Mouse (Mus musculus): ENCODE results near the gene Gfod2. TPM values are rescaled to one million over a fixed set of nuclear protein-coding genes. Genes with fewer than 3 reads are reported as not detected.

The Gfod2 gene
- polyA plus RNA-seq, 1 experiment from 2014 or later: 15.1 TPM

DNA sequence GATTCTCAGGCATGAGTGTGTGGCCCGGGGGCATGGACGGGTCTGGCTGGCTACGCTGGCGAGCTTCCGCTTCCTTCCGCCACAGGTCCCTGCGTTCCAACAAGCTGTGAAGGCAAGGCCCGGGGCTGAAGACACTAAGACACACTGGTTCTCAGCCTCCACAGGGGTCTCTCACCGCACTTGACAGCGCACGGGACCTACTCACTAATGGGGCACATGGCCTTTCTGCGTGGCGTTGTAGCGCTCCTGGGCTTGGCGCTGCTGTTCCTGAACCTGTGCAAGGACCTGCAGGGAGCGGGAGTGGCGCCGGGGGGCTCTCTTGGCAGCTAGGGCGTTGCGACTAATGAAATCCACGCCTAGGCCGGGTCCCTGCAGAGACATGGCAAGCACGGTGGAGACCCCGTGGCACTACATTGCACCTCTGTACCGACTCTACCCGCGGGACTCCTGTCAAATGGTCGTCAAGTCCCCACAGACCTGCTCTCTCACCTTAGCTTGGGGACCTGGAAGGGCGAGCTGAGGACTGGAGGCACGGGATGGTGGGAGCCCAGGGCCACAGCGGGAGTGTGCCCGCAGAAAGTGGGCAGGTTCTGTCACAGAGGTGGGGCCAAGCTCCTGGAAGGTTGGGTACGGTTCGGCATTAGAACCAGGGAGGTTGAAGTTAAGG is 54.2 kb downstream of the Gfod2 start:
- Histone ChIP-seq H3K4me3 (ENCODE audit: low read depth, low read length) (no peak overlapping the region), H3K9me3 (ENCODE audit: control insufficient read depth, low read length) (no peaks in the 10 kb centered on the region), H3K9ac (ENCODE audit: low read depth, low read length) (no peak overlapping the region; the same call in 1 of the 2 replicates), H3K27ac (replicated peaks; ENCODE audit: low read depth, low read length) (no peak overlapping the region), H3K4me2 (ENCODE audit: low read depth, low read length) (no peak overlapping the region), H3K36me3 (ENCODE audit: control insufficient read depth, insufficient read depth, low read length) (peaks cover 19% of the 10 kb centered on the region), H3K4me1 (ENCODE audit: control insufficient read depth, insufficient read depth, low read length) (peaks cover 21% of the 10 kb centered on the region), H3K27me3 (replicated peaks; ENCODE audit: control insufficient read depth, insufficient read depth, low read length) (no peaks in the 10 kb centered on the region)
- ATAC-seq (ENCODE audit: low read depth) (no peak), DNase-seq (ENCODE audit: low spot score) (no peak)
- 90% methylated on average over 29 of the region's 34 CpGs for WGBS

DNA sequence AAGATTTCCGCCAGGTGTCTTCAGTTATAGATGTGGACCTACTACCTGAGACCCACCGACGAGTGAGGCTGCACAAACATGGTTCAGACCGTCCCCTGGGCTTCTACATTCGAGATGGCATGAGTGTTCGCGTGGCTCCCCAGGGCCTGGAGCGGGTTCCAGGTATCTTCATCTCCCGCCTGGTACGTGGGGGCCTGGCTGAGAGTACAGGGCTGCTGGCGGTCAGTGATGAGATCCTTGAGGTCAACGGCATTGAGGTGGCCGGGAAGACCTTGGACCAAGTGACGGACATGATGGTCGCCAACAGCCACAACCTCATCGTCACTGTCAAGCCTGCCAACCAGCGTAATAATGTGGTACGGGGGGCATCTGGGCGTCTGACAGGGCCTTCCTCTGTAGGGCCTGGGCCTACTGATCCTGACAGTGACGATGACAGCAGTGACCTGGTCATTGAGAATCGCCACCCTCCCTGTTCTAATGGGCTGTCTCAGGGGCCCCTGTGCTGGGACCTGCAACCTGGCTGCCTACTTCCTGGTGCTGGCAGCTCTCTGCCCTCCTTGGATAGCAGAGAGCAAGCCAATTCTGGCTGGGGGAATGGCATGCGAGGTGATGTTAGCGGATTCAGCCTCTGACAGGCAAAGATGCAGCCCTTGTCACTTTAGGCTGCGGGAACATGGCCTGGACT is 55.6 kb downstream of the Gfod2 start:
- ATAC-seq (ENCODE audit: low read depth) (no peak), DNase-seq (ENCODE audit: low spot score) (no peak)
- Histone ChIP-seq H3K27ac (replicated peaks; ENCODE audit: low read depth, low read length) (no peak overlapping the region), H3K27me3 (replicated peaks; ENCODE audit: control insufficient read depth, insufficient read depth, low read length) (no peaks in the 10 kb centered on the region), H3K9me3 (ENCODE audit: control insufficient read depth, low read length) (no peaks in the 10 kb centered on the region), H3K4me2 (ENCODE audit: low read depth, low read length) (no peak overlapping the region), H3K9ac (ENCODE audit: low read depth, low read length) (no peak overlapping the region), H3K4me1 (ENCODE audit: control insufficient read depth, insufficient read depth, low read length) (peaks cover 18% of the 10 kb centered on the region), H3K36me3 (ENCODE audit: control insufficient read depth, insufficient read depth, low read length) (peaks cover 29% of the 10 kb centered on the region), H3K4me3 (ENCODE audit: low read depth, low read length) (no peak overlapping the region)
- WGBS: 95% methylated on average over 23 of the region's 24 CpGs

DNA sequence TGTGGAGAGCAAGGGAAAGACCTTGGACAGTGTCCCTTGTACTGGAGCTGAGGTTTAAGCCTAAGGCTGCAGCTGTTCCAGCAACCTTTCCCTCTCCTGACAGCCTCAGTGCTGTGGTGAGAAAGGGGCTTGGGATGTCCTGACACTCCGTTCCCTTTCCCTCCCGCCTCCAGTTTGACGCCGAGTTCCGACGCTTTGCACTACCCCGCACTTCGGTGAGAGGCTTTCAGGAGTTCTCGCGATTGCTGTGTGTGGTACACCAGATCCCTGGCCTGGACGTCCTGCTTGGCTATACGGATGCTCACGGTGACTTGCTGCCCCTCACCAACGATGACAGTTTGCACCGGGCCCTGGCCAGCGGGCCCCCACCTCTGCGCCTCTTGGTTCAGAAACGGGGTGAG is 56.5 kb downstream of the Gfod2 start:
- 43% methylated on average over 18 of the region's 18 CpGs for WGBS
- ATAC-seq (ENCODE audit: low read depth): peak; percentile 4; the same call in 1 of the 2 replicates

DNA sequence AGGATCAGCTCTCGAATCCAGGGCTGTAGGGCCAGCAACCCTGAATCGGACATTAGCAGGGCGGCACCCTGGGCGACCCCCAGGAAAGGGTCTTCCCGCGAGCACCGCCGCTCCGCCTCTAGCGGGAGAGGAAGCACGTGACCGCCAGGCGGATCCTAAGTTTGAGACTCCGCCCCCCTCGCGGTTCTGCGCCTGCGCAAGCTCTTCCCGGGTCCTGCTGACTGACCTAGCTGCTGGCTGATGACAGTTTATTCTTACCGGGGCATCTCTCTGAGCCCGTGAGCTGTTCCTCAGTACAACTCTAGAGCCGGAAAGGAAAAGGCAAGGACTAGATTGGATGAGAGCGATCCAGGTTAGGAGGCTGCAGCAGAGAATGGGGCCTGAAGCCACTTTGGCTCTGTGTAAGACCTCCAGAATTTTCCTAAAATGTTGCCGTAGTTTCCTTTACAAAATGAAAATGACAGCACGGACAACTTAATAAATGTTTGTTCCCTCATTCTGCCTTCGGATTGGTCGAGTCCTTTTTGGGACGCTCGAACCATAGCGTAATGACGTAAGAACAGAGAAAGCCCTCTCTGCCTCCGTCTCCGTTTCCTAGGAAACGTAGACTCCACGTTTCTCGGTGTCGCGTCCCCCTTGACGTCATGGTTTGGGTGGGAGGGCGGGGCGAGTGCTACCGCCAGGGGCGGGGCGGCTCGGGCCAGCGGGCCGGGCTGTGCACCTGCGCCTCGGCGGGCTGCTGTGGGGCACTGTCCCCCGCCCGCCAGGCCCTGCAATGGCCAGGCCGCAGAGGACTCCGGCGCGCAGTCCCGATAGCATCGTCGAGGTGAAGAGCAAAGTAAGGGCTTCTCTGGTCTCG is 57.3 kb downstream of the Gfod2 start, which contains the start of the genes Acd and Pard6a:
Acd (minus strand) TSS at position 137 of the 859 bp plus-strand sequence.
Pard6a (plus strand) TSS at position 183 of the 859 bp plus-strand sequence.
- Histone ChIP-seq H3K36me3 (ENCODE audit: control insufficient read depth, insufficient read depth, low read length) (peaks cover 41% of the 10 kb centered on the region), H3K27me3 (replicated peaks; ENCODE audit: control insufficient read depth, insufficient read depth, low read length) (no peaks in the 10 kb centered on the region), H3K9me3 (ENCODE audit: control insufficient read depth, low read length) (no peaks in the 10 kb centered on the region), H3K4me3 (ENCODE audit: low read depth, low read length) (peak within 1 kb of the TSS; percentile 74), H3K9ac (ENCODE audit: low read depth, low read length) (peak within 1 kb of the TSS; percentile 67), H3K27ac (replicated peaks; ENCODE audit: low read depth, low read length) (peak within 1 kb of the TSS; percentile 93), H3K4me1 (ENCODE audit: control insufficient read depth, insufficient read depth, low read length) (peaks cover 6% of the 10 kb centered on the region; the same call in 1 of the 2 replicates), H3K4me2 (ENCODE audit: low read depth, low read length) (peak within 1 kb of the TSS; percentile 67)
- ATAC-seq (ENCODE audit: low read depth) (peak; percentile 82), DNase-seq (ENCODE audit: low spot score) (peak; percentile 96)
- WGBS: 0% methylated on average over 53 of the region's 60 CpGs

More for the DNA sequence above, 56.5 kb downstream of the Gfod2 start:
- no peaks in the 10 kb centered on the region for H3K27me3 ChIP-seq (replicated peaks; ENCODE audit: control insufficient read depth, insufficient read depth, low read length)
- peaks cover 36% of the 10 kb centered on the region for H3K36me3 ChIP-seq (ENCODE audit: control insufficient read depth, insufficient read depth, low read length)
- H3K27ac ChIP-seq (replicated peaks; ENCODE audit: low read depth, low read length): peak overlapping the region; percentile 93
- no peak for DNase-seq (ENCODE audit: low spot score)
- H3K9me3 ChIP-seq (ENCODE audit: control insufficient read depth, low read length): no peaks in the 10 kb centered on the region
- peak overlapping the region; percentile 74 for H3K4me3 ChIP-seq (ENCODE audit: low read depth, low read length)
- H3K9ac ChIP-seq (ENCODE audit: low read depth, low read length): peak overlapping the region; percentile 67
- H3K4me1 ChIP-seq (ENCODE audit: control insufficient read depth, insufficient read depth, low read length): peaks cover 11% of the 10 kb centered on the region
- peak overlapping the region; percentile 67 for H3K4me2 ChIP-seq (ENCODE audit: low read depth, low read length)

DNA sequence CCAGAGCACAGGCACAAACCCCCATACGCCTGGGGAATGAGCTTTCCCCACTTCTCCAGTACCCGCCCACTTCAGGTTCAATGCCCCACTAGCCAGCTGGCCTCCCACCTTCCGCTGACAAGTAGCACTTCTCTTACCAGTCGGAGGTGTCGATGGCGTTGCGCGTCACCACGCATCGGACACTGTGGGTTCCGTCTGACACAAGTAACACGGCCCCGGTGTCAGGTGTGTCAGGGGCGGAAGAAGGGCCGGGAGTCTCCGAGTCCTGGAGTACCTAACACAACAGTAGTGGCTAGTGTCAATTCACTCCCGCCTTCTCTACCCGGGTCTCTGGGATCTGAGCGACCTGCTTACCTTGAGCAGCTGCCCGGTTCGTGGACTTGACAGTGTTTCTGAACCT is 57.9 kb downstream of the Gfod2 start:
- Histone ChIP-seq H3K4me3 (ENCODE audit: low read depth, low read length) (peak overlapping the region; percentile 74), H3K4me1 (ENCODE audit: control insufficient read depth, insufficient read depth, low read length) (peaks cover 6% of the 10 kb centered on the region; the same call in 1 of the 2 replicates), H3K9ac (ENCODE audit: low read depth, low read length) (peak overlapping the region; percentile 67), H3K9me3 (ENCODE audit: control insufficient read depth, low read length) (no peaks in the 10 kb centered on the region), H3K36me3 (ENCODE audit: control insufficient read depth, insufficient read depth, low read length) (peaks cover 41% of the 10 kb centered on the region), H3K27ac (replicated peaks; ENCODE audit: low read depth, low read length) (peak overlapping the region; percentile 93), H3K4me2 (ENCODE audit: low read depth, low read length) (peak overlapping the region; percentile 67), H3K27me3 (replicated peaks; ENCODE audit: control insufficient read depth, insufficient read depth, low read length) (no peaks in the 10 kb centered on the region)
- under 1% methylated on average over 21 of the region's 21 CpGs for WGBS
- peak; percentile 35 for ATAC-seq (ENCODE audit: low read depth)
- no peak for DNase-seq (ENCODE audit: low spot score)

DNA sequence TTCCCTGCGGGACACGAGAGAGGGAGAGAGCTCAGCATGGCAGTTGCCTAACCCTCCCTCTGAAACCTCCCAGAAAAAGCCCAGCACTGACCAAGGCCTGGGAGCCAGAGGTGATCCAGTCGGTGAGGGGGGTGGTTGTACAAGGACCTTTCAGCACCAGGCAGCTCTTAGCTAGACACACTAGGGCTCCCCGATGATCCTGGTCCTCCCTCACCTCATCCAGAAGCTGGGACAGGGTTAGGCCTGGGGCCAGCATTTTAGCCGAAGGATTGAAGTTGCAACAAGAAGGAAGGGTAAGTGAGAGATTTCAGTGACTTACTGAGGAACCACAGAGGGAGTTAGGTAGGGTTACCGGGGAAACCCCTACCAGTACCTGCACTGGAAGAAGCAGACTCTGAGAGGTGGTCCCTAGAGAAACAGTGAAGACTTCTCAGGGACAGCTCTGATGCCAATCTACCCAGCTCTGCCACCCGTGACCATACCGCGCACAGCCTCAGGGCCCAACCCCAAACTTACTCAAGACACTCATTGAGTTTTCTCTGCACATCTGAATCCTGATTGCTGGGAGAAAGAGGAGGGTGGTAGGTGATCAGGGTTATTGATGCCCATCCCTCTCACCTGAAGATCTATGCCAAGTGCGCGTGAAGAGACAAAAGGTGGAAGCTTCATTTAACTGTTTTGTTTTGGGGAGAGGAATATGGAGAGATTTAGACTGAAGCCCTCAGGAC is 58.8 kb downstream of the Gfod2 start:
- no peak for ATAC-seq (ENCODE audit: low read depth)
- H3K4me2 ChIP-seq (ENCODE audit: low read depth, low read length): peak overlapping the region; percentile 67
- H3K27ac ChIP-seq (replicated peaks; ENCODE audit: low read depth, low read length): no peak overlapping the region
- 87% methylated on average over 11 of the region's 11 CpGs for WGBS
- no peaks in the 10 kb centered on the region for H3K27me3 ChIP-seq (replicated peaks; ENCODE audit: control insufficient read depth, insufficient read depth, low read length)
- no peak for DNase-seq (ENCODE audit: low spot score)
- peak overlapping the region; percentile 74 for H3K4me3 ChIP-seq (ENCODE audit: low read depth, low read length)
- peak overlapping the region; percentile 67 for H3K9ac ChIP-seq (ENCODE audit: low read depth, low read length)
- H3K4me1 ChIP-seq (ENCODE audit: control insufficient read depth, insufficient read depth, low read length): peaks cover 6% of the 10 kb centered on the region; the same call in 1 of the 2 replicates
- peaks cover 41% of the 10 kb centered on the region for H3K36me3 ChIP-seq (ENCODE audit: control insufficient read depth, insufficient read depth, low read length)
- H3K9me3 ChIP-seq (ENCODE audit: control insufficient read depth, low read length): no peaks in the 10 kb centered on the region

DNA sequence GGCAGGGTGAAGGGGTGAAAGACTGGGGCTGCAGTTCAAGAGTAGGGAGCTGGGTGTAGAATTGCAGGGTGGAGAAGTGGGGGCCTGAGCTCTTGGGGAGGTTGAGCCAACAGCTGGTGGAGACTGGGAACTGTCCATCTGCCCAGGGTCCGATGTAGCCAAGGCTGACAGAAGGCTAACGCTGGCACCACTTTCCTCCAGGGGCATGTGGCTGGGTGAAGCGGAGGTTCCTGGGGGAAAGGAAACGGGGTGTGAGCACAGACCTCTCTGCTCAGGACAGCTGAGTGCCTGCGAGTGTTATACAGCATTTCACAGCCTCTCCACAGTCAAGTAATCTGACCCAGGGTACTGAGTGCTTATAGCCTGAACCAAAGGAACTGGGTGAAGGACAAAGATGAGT is 59.7 kb downstream of the Gfod2 start:
- peaks cover 32% of the 10 kb centered on the region for H3K36me3 ChIP-seq (ENCODE audit: control insufficient read depth, insufficient read depth, low read length)
- DNase-seq (ENCODE audit: low spot score) (no peak), ATAC-seq (ENCODE audit: low read depth) (no peak)
- H3K4me3 ChIP-seq (ENCODE audit: low read depth, low read length): no peak overlapping the region
- no peak overlapping the region for H3K9ac ChIP-seq (ENCODE audit: low read depth, low read length)
- H3K9me3 ChIP-seq (ENCODE audit: control insufficient read depth, low read length): no peaks in the 10 kb centered on the region
- peaks cover 14% of the 10 kb centered on the region for H3K4me1 ChIP-seq (ENCODE audit: control insufficient read depth, insufficient read depth, low read length)
- H3K27ac ChIP-seq (replicated peaks; ENCODE audit: low read depth, low read length): no peak overlapping the region
- 0 out of 2 replicates have a peak, but pooled peaks cover 4% of the 10 kb centered on the region for H3K27me3 ChIP-seq (replicated peaks; ENCODE audit: control insufficient read depth, insufficient read depth, low read length)
- no peak overlapping the region for H3K4me2 ChIP-seq (ENCODE audit: low read depth, low read length)
- WGBS: 92% methylated on average over 5 of the region's 5 CpGs

All from embryonic facial prominence, embryonic 14.5 days (tissue).